14 mouse cellular contexts compared by ENCODE assay signal in genomic region chr17:32169518-32170225, GRCm38 (mm10). TPM values are rescaled to one million over a fixed set of nuclear protein-coding genes. Genes with fewer than 3 reads are reported as not detected.
DNase-seq lines count a peak whose midpoint lies in the region; ATAC-seq and TF ChIP-seq lines count a peak whose summit lies in the region.
"Had no signal": no experiment of that assay in that cellular context is flagged by ENCODE, and none has a peak within 500 bp of the region (broad histone marks: within the 10 kb centered on the region; RNA-seq: fewer than 3 reads in every experiment).

No protein-coding gene starts in this region.

- H3K9me3 ChIP-seq in lung, postnatal 0 days (ENCODE audit: low read length): no peaks in the 10 kb centered on the region
- H3K9me3 ChIP-seq in intestine, postnatal 0 days (ENCODE audit: control insufficient read depth): no peaks in the 10 kb centered on the region
- H3K9me3 ChIP-seq in midbrain, postnatal 0 days (ENCODE audit: low read length): no peaks in the 10 kb centered on the region

- no peak overlapping the region for H3K4me2 ChIP-seq in lung, postnatal 0 days (replicated peaks; ENCODE audit: low read depth, low read length)
- H3K4me2 ChIP-seq in intestine, postnatal 0 days (replicated peaks; ENCODE audit: low read depth): no peak overlapping the region
- no peak overlapping the region for H3K4me2 ChIP-seq in midbrain, postnatal 0 days (ENCODE audit: low read depth, low read length, poor library complexity, severe bottlenecking)

- no peaks in the 10 kb centered on the region; the same call in 1 of the 2 replicates for H3K27me3 ChIP-seq in lung, postnatal 0 days (replicated peaks; ENCODE audit: insufficient read depth, low read length)
- no peaks in the 10 kb centered on the region for H3K27me3 ChIP-seq in intestine, postnatal 0 days (replicated peaks; ENCODE audit: control insufficient read depth, insufficient read depth, low read length)
- H3K27me3 ChIP-seq in small intestine, adult 2 months (ENCODE audit: control insufficient read depth, insufficient read depth, low read length): peaks cover 6% of the 10 kb centered on the region
- H3K27me3 ChIP-seq in midbrain, postnatal 0 days (ENCODE audit: insufficient read depth, low read length): no peaks in the 10 kb centered on the region

- intact Hi-C loops in left cerebral cortex, postnatal 4 days (cut with DNase I): no loop called here

- no peak for TF ChIP-seq CTCF in lung, postnatal 0 days (IDR thresholded peaks at IDR 0.05)
- TF ChIP-seq CTCF in lung, adult 2 months (IDR thresholded peaks at IDR 0.05; ENCODE audit: insufficient read depth, low read length): no peak
- no peak for TF ChIP-seq CTCF in intestine, postnatal 0 days (IDR thresholded peaks at IDR 0.05; ENCODE audit: low read depth)
- TF ChIP-seq CTCF in small intestine, adult 2 months (IDR thresholded peaks at IDR 0.05; ENCODE audit: extremely low read depth, insufficient read length, insufficient replicate concordance, low read depth, low read length): no peak
- no peak for TF ChIP-seq CTCF in midbrain, postnatal 0 days (IDR thresholded peaks at IDR 0.05)

- no peak overlapping the region for H3K9ac ChIP-seq in lung, postnatal 0 days (replicated peaks; ENCODE audit: low read depth)
- no peak overlapping the region for H3K9ac ChIP-seq in intestine, postnatal 0 days (ENCODE audit: low read depth, low read length)
- H3K9ac ChIP-seq in midbrain, postnatal 0 days (replicated peaks; ENCODE audit: low read length, poor library complexity, severe bottlenecking): no peak overlapping the region

- H3K4me3 ChIP-seq in lung, postnatal 0 days (ENCODE audit: low read depth, low read length): no peak overlapping the region
- no peak overlapping the region for H3K4me3 ChIP-seq in lung, adult 2 months (replicated peaks; ENCODE audit: extremely low read depth, low read depth, low read length)
- H3K4me3 ChIP-seq in intestine, postnatal 0 days (ENCODE audit: low read depth, low read length): no peak overlapping the region
- H3K4me3 ChIP-seq in small intestine, adult 2 months (ENCODE audit: low read depth, low read length): no peak overlapping the region
- no peak overlapping the region for H3K4me3 ChIP-seq in midbrain, postnatal 0 days (ENCODE audit: low read depth, low read length)
- H3K4me3 ChIP-seq: left cerebral cortex, adult 2 months had no signal

- TF ChIP-seq POLR2A in lung, adult 2 months (IDR thresholded peaks at IDR 0.05; ENCODE audit: borderline replicate concordance, extremely low read depth, low read depth, low read length): no peak
- no peak for TF ChIP-seq POLR2A in small intestine, adult 2 months (IDR thresholded peaks at IDR 0.05; ENCODE audit: low read depth, low read length)

- no peaks in the 10 kb centered on the region for H3K36me3 ChIP-seq in lung, postnatal 0 days (ENCODE audit: insufficient read depth, low read length)
- no peaks in the 10 kb centered on the region for H3K36me3 ChIP-seq in intestine, postnatal 0 days (ENCODE audit: control insufficient read depth, insufficient read depth)
- no peaks in the 10 kb centered on the region for H3K36me3 ChIP-seq in small intestine, adult 2 months (ENCODE audit: control insufficient read depth, insufficient read depth, low read length)
- no peaks in the 10 kb centered on the region for H3K36me3 ChIP-seq in midbrain, postnatal 0 days (ENCODE audit: insufficient read depth, low read length)

- no peaks in the 10 kb centered on the region; the same call in 1 of the 2 replicates for H3K4me1 ChIP-seq in lung, postnatal 0 days (ENCODE audit: insufficient read depth, low read depth, low read length)
- H3K4me1 ChIP-seq in lung, adult 2 months (ENCODE audit: control insufficient read depth, insufficient read depth, low read length): no peaks in the 10 kb centered on the region
- H3K4me1 ChIP-seq in intestine, postnatal 0 days (replicated peaks; ENCODE audit: control insufficient read depth, insufficient read depth, low read length): peaks cover 5% of the 10 kb centered on the region; the same call in 1 of the 2 replicates
- peaks cover 22% of the 10 kb centered on the region for H3K4me1 ChIP-seq in small intestine, adult 2 months (ENCODE audit: control insufficient read depth, insufficient read depth, insufficient read length, low read length)
- no peaks in the 10 kb centered on the region for H3K4me1 ChIP-seq in midbrain, postnatal 0 days (ENCODE audit: insufficient read depth, low read length)

- no peak for TF ChIP-seq EP300 in lung, postnatal 0 days (IDR thresholded peaks at IDR 0.05)

- WGBS in lung, postnatal 0 days: 51% methylated on average over 4 of the region's 4 CpGs
- 52% methylated on average over 4 of the region's 4 CpGs for WGBS in lung, adult 2 months
- 42% methylated on average over 4 of the region's 4 CpGs for WGBS in intestine, postnatal 0 days
- WGBS in small intestine, adult 2 months: 27% methylated on average over 4 of the region's 4 CpGs
- 83% methylated on average over 4 of the region's 4 CpGs for WGBS in midbrain, postnatal 0 days

- peak; percentile 27 for DNase-seq in lung, postnatal 0 days (ENCODE audit: low spot score)
- no peak for DNase-seq in lung, adult 2 months
- no peak for DNase-seq in left cerebral cortex, postnatal 4 days
- no peak for DNase-seq in midbrain, postnatal 0 days (ENCODE audit: low spot score)
- DNase-seq in cerebellum, adult 9-10 months: no peak
- no peak for DNase-seq in lung, postnatal 14 days
- DNase-seq: heart, postnatal 4 days; kidney, adult 18-20 months; lung, postnatal 36 days; right cerebral cortex, adult 18-20 months had no signal

- H3K27ac ChIP-seq in lung, postnatal 0 days (ENCODE audit: low read length): no peak overlapping the region
- H3K27ac ChIP-seq in intestine, postnatal 0 days (ENCODE audit: low read depth, low read length): no peak overlapping the region
- H3K27ac ChIP-seq in small intestine, adult 2 months (ENCODE audit: insufficient read depth, low read depth, low read length): peak overlapping the region; percentile 13; the same call in 1 of the 2 replicates
- no peak overlapping the region for H3K27ac ChIP-seq in midbrain, postnatal 0 days (ENCODE audit: low read depth, low read length)
- H3K27ac ChIP-seq: left cerebral cortex, adult 2 months had no signal

- no peak for ATAC-seq in lung, postnatal 0 days
- peak; percentile 85 for ATAC-seq in intestine, postnatal 0 days
- ATAC-seq in midbrain, postnatal 0 days (ENCODE audit: low FRiP score): no peak

RNA-seq across cellular contexts. Expression of gene Notch3, which starts 3.0 kb away (rescaled TPM):
- 8.3 and 9.7 TPM in 2 replicates for polyA plus RNA-seq in lung, postnatal 0 days (2015; fragmentation: Nextera tagmentation; extraction: Ambion mirVana)
- polyA plus RNA-seq in lung, adult 2 months (2012; rRNA removed): 98.6 and 107 TPM in 2 replicates
- polyA plus RNA-seq in intestine, postnatal 0 days (2015; fragmentation: Nextera tagmentation; extraction: Ambion mirVana): 2.0 and 2.3 TPM in 2 replicates
- polyA plus RNA-seq in small intestine, adult 2 months (2012; rRNA removed): 6.1 and 8.3 TPM in 2 replicates
- total RNA-seq in left cerebral cortex, postnatal 4 days (2021): 10 to 100 TPM; 21.8 to 21.9 TPM
- 42.4 and 43.9 TPM in 2 replicates for total RNA-seq in midbrain, postnatal 0 days (2014; rRNA removed)
- polyA plus RNA-seq in midbrain, postnatal 0 days (2015; fragmentation: Nextera tagmentation; extraction: Ambion mirVana): 5.2 and 5.7 TPM in 2 replicates

RNA-seq across cellular contexts. Expression of gene Ephx3, which starts 19.7 kb away (rescaled TPM):
- 0.23 and 0.36 TPM in 2 replicates for polyA plus RNA-seq in lung, postnatal 0 days (2015; fragmentation: Nextera tagmentation; extraction: Ambion mirVana)
- 3.3 and 16.6 TPM in 2 replicates for polyA plus RNA-seq in lung, adult 2 months (2012; rRNA removed)
- not detected in 2 replicates for polyA plus RNA-seq in intestine, postnatal 0 days (2015; fragmentation: Nextera tagmentation; extraction: Ambion mirVana)
- 0.51 and 0.55 TPM in 2 replicates for polyA plus RNA-seq in small intestine, adult 2 months (2012; rRNA removed)
- under 1 TPM in 1 of 2 experiments, not detected in 1; 0.24 TPM for total RNA-seq in left cerebral cortex, postnatal 4 days (2021)
- 1.1 TPM in 2 replicates for total RNA-seq in midbrain, postnatal 0 days (2014; rRNA removed)
- 0.70 and 0.80 TPM in 2 replicates for polyA plus RNA-seq in midbrain, postnatal 0 days (2015; fragmentation: Nextera tagmentation; extraction: Ambion mirVana)
- polyA plus RNA-seq: embryonic facial prominence, embryonic 11.5 days had no signal
